Mouse (Mus musculus) liver, adult 2 months (tissue): ENCODE measurements at regions not wholly inside any gene's neighbourhood (a gene's known extent, or its start where the extent isn't known, plus 50 kb on each side); places are given as distances from the start of the nearest gene placed in this dataset.

Experiments
- DNase-seq: peaks from one replicate; pipeline ENCODE4 v3.0.0-alpha.2; 2011; ENCODE audit warnings: low read depth, low spot score; ENCODE audit errors: extremely low read depth
- H3K27ac ChIP-seq: fragments of 200-500 bp; replicated peaks from 2 replicates; pipeline ENCODE4 v1.5.1; 2012; ENCODE audit warnings: low read depth, mild to moderate bottlenecking, control low read depth, inconsistent platforms, low read length; ENCODE audit not compliant: insufficient read depth
- H3K27me3 ChIP-seq: fragments of 200-500 bp; 2 replicates; pipeline ENCODE4 v1.6.1; 2012; ENCODE audit warnings: mild to moderate bottlenecking, moderate library complexity, low read length, inconsistent platforms; ENCODE audit not compliant: control insufficient read depth, insufficient read depth
- H3K36me3 ChIP-seq: fragments of 200-500 bp; 2 replicates; pipeline ENCODE4 v1.6.1; 2012; ENCODE audit warnings: low read length, inconsistent platforms; ENCODE audit not compliant: control insufficient read depth, insufficient read depth
- H3K4me1 ChIP-seq: fragments of 200-500 bp; 2 replicates; pipeline ENCODE4 v1.6.1; 2011; ENCODE audit warnings: low read length; ENCODE audit not compliant: control insufficient read depth, insufficient read depth
- H3K4me3 ChIP-seq: fragments of 200-500 bp; 2 replicates; pipeline ENCODE4 v1.5.1; 2011; ENCODE audit warnings: low read depth, mild to moderate bottlenecking, control low read depth, low read length, moderate library complexity; ENCODE audit not compliant: insufficient read depth
- H3K79me2 ChIP-seq: fragments of 200-500 bp; 2 replicates; pipeline ENCODE4 v1.6.1; 2012; ENCODE audit warnings: inconsistent platforms, mild to moderate bottlenecking, low read length, moderate library complexity; ENCODE audit not compliant: control insufficient read depth, insufficient read depth
- H3K9ac ChIP-seq: fragments of 200-500 bp; 2 replicates; pipeline ENCODE4 v1.6.1; 2012; ENCODE audit warnings: low read depth, mild to moderate bottlenecking, control low read depth, inconsistent platforms, low read length
- CTCF ChIP-seq: fragments of 200-500 bp; IDR thresholded peaks from 2 replicates; pipeline ENCODE4 v1.5.1; 2011; ENCODE audit warnings: low read depth, low read length, control low read depth
- POLR2A ChIP-seq: fragments of 200-500 bp; IDR thresholded peaks from 2 replicates; pipeline ENCODE4 v1.6.1; 2011; ENCODE audit warnings: low read length, control low read depth; ENCODE audit not compliant: insufficient read depth; ENCODE audit errors: extremely low read depth
- WGBS: fragments of 180-500 bp; shearing (Covaris S2); methylation state at CpG from one replicate; pipeline ENCODE4 v1.1.7; 2018; 5-methylcytosine and 5-hydroxymethylcytosine counted together

DNA sequence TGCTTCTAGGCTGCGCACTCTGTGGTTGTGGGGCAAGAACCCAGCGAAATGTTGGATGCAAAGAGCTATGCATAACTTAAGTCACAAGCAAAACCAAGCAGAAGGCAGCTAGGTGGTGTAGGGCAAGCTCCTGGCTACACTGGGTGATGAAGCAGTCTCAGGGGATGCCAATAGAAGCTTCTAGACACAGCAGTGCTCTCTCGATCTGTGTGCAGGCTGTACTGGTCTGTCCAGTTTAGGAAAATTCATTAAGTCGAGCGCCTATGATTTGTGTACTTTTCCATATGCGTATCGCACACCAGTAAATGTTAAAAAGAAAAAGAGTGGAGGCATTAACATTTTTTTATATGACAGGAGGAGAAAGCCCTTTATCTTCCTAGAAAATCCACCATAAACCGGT, 533.6 kb upstream of the Tbx3 start:
- TF ChIP-seq POLR2A (no peak), CTCF (no peak)
- no peaks in the 10 kb centered on the region for H3K4me1 ChIP-seq
- DNase-seq: no peak
- no peaks in the 10 kb centered on the region for H3K79me2 ChIP-seq
- no peak overlapping the region for H3K9ac ChIP-seq
- H3K27ac ChIP-seq: no peak overlapping the region
- H3K27me3 ChIP-seq: no peaks in the 10 kb centered on the region
- H3K4me3 ChIP-seq: no peak overlapping the region
- 76% methylated on average over 8 of the region's 8 CpGs for WGBS
- H3K36me3 ChIP-seq: no peaks in the 10 kb centered on the region

DNA sequence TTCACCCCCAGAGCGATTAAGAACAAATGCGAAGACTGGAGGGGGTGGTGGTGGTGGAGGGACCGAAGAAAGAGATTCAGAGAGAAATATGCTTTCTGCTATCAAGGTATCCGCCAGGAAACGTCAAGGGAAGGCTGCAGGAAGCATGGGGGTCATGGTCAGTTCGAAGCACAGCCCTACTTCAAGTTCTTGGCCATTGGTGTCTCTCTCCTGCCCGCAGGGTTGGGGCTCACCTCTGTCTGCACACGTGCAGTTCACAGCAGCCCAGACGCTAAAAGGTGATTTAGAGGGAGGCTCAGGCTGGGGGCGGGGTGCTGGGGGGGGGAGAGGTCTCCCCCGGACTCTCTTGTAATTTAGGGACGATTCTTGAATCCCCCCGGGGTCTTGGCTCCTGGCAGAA, 533.1 kb upstream of the Tbx3 start:
- Histone ChIP-seq H3K4me1 (no peaks in the 10 kb centered on the region), H3K4me3 (no peak overlapping the region), H3K9ac (no peak overlapping the region), H3K27ac (no peak overlapping the region), H3K36me3 (no peaks in the 10 kb centered on the region), H3K79me2 (no peaks in the 10 kb centered on the region), H3K27me3 (no peaks in the 10 kb centered on the region)
- WGBS: 57% methylated on average over 13 of the region's 13 CpGs
- TF ChIP-seq POLR2A (no peak), CTCF (no peak)
- no peak for DNase-seq

DNA sequence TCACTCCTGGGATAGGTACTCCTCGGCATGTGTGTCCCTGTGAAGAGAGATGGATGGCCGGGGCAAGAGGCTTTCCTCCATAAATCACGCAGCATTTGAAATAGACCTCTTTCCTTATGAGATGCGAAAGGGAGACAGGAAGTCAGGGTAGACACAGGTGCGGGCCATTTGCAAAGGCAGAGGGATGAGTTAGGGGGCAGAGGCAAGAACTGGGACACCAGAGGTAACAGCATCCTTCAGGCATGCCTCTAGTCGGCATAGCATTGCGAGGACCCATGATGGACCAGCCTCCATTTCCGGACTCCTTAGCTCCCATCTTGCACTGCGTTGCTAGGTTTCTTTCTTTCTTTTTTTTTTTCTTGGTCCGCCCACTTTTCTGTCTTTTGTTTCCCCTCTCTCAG, 532.6 kb upstream of the Tbx3 start:
- no peak for DNase-seq
- Histone ChIP-seq H3K4me1 (no peaks in the 10 kb centered on the region), H3K36me3 (no peaks in the 10 kb centered on the region), H3K9ac (no peak overlapping the region), H3K27ac (no peak overlapping the region), H3K27me3 (no peaks in the 10 kb centered on the region), H3K4me3 (no peak overlapping the region), H3K79me2 (no peaks in the 10 kb centered on the region)
- WGBS: 84% methylated on average over 10 of the region's 10 CpGs
- TF ChIP-seq POLR2A (no peak), CTCF (no peak)

DNA sequence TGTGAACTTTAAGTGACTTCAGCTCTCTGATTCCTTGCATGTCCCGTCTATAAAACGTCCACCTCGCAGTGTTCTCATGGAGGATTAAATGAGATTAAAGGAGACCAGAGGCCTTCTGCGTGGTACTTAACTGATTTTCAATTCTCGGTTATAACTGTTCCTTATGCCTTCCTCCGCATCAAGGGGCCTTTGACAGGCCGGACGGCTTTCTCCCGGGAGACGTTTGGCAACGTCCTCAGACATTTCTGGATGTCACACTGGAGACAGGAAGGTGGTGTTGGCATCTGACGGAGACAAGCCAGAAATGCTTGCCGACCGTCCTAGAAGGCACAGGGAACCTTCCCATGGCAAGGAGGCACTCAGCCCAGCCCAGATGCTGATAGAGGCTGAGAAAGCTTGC, 532.2 kb upstream of the Tbx3 start:
- DNase-seq: no peak
- 66% methylated on average over 14 of the region's 14 CpGs for WGBS

DNA sequence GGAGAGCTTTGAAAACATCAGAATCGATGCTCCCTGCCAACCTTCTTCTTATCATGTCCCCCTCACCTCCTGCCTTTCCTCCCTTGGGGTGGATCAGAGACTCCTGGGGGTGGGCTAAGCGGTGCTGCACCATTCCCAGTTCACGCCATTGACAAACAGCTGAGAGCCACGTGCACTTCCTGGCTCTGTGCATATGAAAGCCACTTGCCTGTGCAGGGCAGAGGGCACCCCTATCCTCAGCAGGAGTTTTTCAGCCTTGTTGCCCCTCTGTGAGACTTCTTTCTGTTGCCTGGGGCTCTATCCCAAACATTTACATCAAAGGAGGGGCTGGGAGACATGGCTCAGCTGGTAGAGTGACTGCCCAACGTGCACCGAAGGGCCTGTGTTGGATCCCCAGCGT, 531.1 kb upstream of the Tbx3 start:
- Histone ChIP-seq H3K27me3 (no peaks in the 10 kb centered on the region), H3K27ac (no peak overlapping the region), H3K79me2 (no peaks in the 10 kb centered on the region), H3K4me1 (no peaks in the 10 kb centered on the region), H3K4me3 (no peak overlapping the region), H3K9ac (no peak overlapping the region), H3K36me3 (no peaks in the 10 kb centered on the region)
- 70% methylated on average over 7 of the region's 7 CpGs for WGBS
- TF ChIP-seq POLR2A (no peak), CTCF (no peak)
- no peak for DNase-seq

More for the DNA sequence above, 532.2 kb upstream of the Tbx3 start:
- H3K4me3 ChIP-seq: no peak overlapping the region
- H3K27ac ChIP-seq: no peak overlapping the region
- H3K27me3 ChIP-seq: no peaks in the 10 kb centered on the region
- TF ChIP-seq CTCF (no peak), POLR2A (no peak)
- H3K9ac ChIP-seq: no peak overlapping the region
- no peaks in the 10 kb centered on the region for H3K4me1 ChIP-seq
- H3K36me3 ChIP-seq: no peaks in the 10 kb centered on the region
- no peaks in the 10 kb centered on the region for H3K79me2 ChIP-seq

DNA sequence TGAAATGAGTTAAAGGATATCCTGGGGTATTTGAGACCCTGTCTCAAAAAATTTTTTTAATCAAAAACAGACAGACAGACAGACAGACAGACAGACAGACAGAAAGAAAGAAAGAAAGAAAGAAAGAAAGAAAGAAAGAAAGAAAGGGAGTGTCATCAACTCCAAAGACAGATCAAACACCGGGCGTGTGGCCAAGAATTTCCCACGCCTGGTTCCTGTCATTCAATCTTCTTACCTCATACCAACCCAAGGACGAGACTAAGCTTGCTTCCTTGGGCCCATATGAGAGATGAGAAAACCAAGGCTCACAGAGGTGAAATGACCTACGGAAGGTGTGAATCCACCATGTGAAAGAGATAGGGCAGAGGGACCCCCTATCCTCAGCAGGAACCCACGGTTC, 530.7 kb upstream of the Tbx3 start:
- TF ChIP-seq CTCF: no peak
- no peak for TF ChIP-seq POLR2A
- no peak overlapping the region for H3K9ac ChIP-seq
- H3K36me3 ChIP-seq: no peaks in the 10 kb centered on the region
- no peak for DNase-seq
- H3K27ac ChIP-seq: no peak overlapping the region
- no peaks in the 10 kb centered on the region for H3K4me1 ChIP-seq
- 81% methylated on average over 6 of the region's 6 CpGs for WGBS
- H3K79me2 ChIP-seq: no peaks in the 10 kb centered on the region
- no peaks in the 10 kb centered on the region for H3K27me3 ChIP-seq
- H3K4me3 ChIP-seq: no peak overlapping the region
